In the genomic region with DNA sequence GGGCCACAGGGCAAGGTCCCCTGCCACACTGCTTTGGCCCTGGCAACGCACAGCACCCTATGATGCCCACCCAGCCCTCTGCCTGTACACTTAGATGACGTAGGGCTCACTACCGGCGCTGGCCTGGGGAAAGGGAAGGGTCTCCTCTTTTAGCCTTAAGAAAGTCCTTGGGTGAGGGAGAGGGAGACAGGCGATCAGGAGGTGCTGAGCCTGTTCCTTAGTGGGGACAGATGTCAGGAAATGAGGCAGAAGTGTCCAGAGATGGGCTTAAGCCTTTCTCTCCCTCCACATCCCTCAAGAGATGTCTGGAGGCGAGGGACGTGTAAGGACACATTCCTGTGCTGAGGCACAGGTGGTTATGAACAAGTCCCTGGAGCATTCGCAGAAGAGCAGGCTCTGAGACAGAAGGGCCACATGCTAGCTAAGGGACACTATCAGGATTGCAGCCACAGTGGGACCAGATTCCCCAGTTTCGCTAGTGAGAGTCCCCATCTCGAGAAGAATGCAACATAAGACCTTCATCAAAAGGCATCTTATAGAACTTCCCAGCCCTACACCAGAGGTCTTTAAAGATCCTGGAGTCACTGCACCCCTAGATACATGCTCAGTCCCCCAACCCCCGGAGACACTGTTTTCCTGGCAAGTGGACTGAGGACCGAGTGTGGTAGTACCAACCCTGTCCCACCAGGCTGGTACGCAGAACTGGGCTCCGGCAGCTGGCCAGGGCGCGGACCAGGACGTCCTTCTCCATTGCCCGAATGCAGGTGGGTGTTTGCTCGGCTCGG, we compare ENCODE assay signal across 9 mouse cellular contexts. TPM values are rescaled to one million over a fixed set of nuclear protein-coding genes. Genes with fewer than 3 reads are reported as not detected.
A peak's percentile ranks its signal among the peaks of the same experiment; 100 is the strongest.
DNase-seq lines count a peak whose midpoint lies in the region; ATAC-seq and TF ChIP-seq lines count a peak whose summit lies in the region.
"Had no signal": no experiment of that assay in that cellular context is flagged by ENCODE, and none has a peak within 500 bp of the region (broad histone marks: within the 10 kb centered on the region; RNA-seq: fewer than 3 reads in every experiment).

No protein-coding gene starts in this region.

- H3K36me3 ChIP-seq in heart, embryonic 15.5 days, result no peaks in the 10 kb centered on the region
- H3K36me3 ChIP-seq in embryonic facial prominence, embryonic 14.5 days (ENCODE audit: control insufficient read depth, insufficient read depth, low read length), result no peaks in the 10 kb centered on the region
- H3K36me3 ChIP-seq in intestine, postnatal 0 days (ENCODE audit: control insufficient read depth, insufficient read depth), result peaks cover 5% of the 10 kb centered on the region; the same call in 1 of the 2 replicates
- H3K36me3 ChIP-seq in neural tube, embryonic 12.5 days, result no peaks in the 10 kb centered on the region

- H3K27me3 ChIP-seq in heart, embryonic 15.5 days, result peaks cover 95% of the 10 kb centered on the region
- H3K27me3 ChIP-seq in embryonic facial prominence, embryonic 14.5 days (replicated peaks; ENCODE audit: control insufficient read depth, insufficient read depth, low read length), result peaks cover 37% of the 10 kb centered on the region
- H3K27me3 ChIP-seq in intestine, postnatal 0 days (replicated peaks; ENCODE audit: control insufficient read depth, insufficient read depth, low read length), result no peaks in the 10 kb centered on the region
- peaks cover 30% of the 10 kb centered on the region for H3K27me3 ChIP-seq in neural tube, embryonic 12.5 days (replicated peaks)

- H3K27ac ChIP-seq in heart, embryonic 15.5 days, result no peak overlapping the region
- no peak overlapping the region for H3K27ac ChIP-seq in embryonic facial prominence, embryonic 14.5 days (replicated peaks; ENCODE audit: low read depth, low read length)
- peak overlapping the region; percentile 93 for H3K27ac ChIP-seq in intestine, postnatal 0 days (ENCODE audit: low read depth, low read length)
- H3K27ac ChIP-seq in neural tube, embryonic 12.5 days, result no peak overlapping the region

- no peaks in the 10 kb centered on the region for H3K9me3 ChIP-seq in heart, embryonic 15.5 days (replicated peaks)
- no peaks in the 10 kb centered on the region for H3K9me3 ChIP-seq in embryonic facial prominence, embryonic 14.5 days (ENCODE audit: control insufficient read depth, low read length)
- H3K9me3 ChIP-seq in intestine, postnatal 0 days (ENCODE audit: control insufficient read depth), result no peaks in the 10 kb centered on the region
- H3K9me3 ChIP-seq in neural tube, embryonic 12.5 days, result no peaks in the 10 kb centered on the region

- ATAC-seq in heart, embryonic 15.5 days (replicated peaks; ENCODE audit: insufficient number of reproducible peaks, insufficient read depth, low FRiP score, low read depth), result no peak
- no peak for ATAC-seq in embryonic facial prominence, embryonic 14.5 days (ENCODE audit: low read depth)
- ATAC-seq in intestine, postnatal 0 days, result no peak
- 0 out of 2 replicates have a peak, but pooled peaks have one; percentile 2 for ATAC-seq in neural tube, embryonic 12.5 days (ENCODE audit: low FRiP score, low read depth)
- ATAC-seq: Patski had no signal

- DNase-seq in heart, adult 8-10 months (ENCODE audit: low spot score), result no peak
- peak; percentile 29 for DNase-seq in 416B (ENCODE audit: low read depth)
- DNase-seq in embryonic facial prominence, embryonic 14.5 days (ENCODE audit: low spot score), result no peak
- no peak for DNase-seq in frontal cortex, postnatal 36 days (ENCODE audit: low spot score in 2 of 2)
- no peak for DNase-seq in left cerebral cortex, postnatal 25 days (ENCODE audit: low spot score in 2 of 2)

- 36% methylated on average over 20 of the region's 20 CpGs for WGBS in heart, embryonic 15.5 days
- 37% methylated on average over 20 of the region's 20 CpGs for WGBS in embryonic facial prominence, embryonic 14.5 days
- 25% methylated on average over 20 of the region's 20 CpGs for WGBS in intestine, postnatal 0 days
- WGBS in neural tube, embryonic 12.5 days, result 39% methylated on average over 20 of the region's 20 CpGs

- H3K4me3 ChIP-seq in heart, embryonic 15.5 days, result peak overlapping the region; percentile 57
- peak overlapping the region; percentile 60 for H3K4me3 ChIP-seq in embryonic facial prominence, embryonic 14.5 days (ENCODE audit: low read depth, low read length)
- peak overlapping the region; percentile 66 for H3K4me3 ChIP-seq in intestine, postnatal 0 days (ENCODE audit: low read depth, low read length)
- peak overlapping the region; percentile 55 for H3K4me3 ChIP-seq in neural tube, embryonic 12.5 days

- H3K4me1 ChIP-seq in heart, embryonic 15.5 days (replicated peaks), result peaks cover 13% of the 10 kb centered on the region
- no peaks in the 10 kb centered on the region; the same call in 1 of the 2 replicates for H3K4me1 ChIP-seq in embryonic facial prominence, embryonic 14.5 days (ENCODE audit: control insufficient read depth, insufficient read depth, low read length)
- H3K4me1 ChIP-seq in intestine, postnatal 0 days (replicated peaks; ENCODE audit: control insufficient read depth, insufficient read depth, low read length), result 0 out of 2 replicates have a peak, but pooled peaks cover 3% of the 10 kb centered on the region
- H3K4me1 ChIP-seq in neural tube, embryonic 12.5 days, result peaks cover 8% of the 10 kb centered on the region

- peak overlapping the region; percentile 97 for H3K4me2 ChIP-seq in heart, embryonic 15.5 days
- H3K4me2 ChIP-seq in embryonic facial prominence, embryonic 14.5 days (ENCODE audit: low read depth, low read length), result peak overlapping the region; percentile 97
- H3K4me2 ChIP-seq in intestine, postnatal 0 days (replicated peaks; ENCODE audit: low read depth), result peak overlapping the region; percentile 89
- H3K4me2 ChIP-seq in neural tube, embryonic 12.5 days (replicated peaks), result peak overlapping the region; percentile 87

- peak overlapping the region; percentile 52 for H3K9ac ChIP-seq in heart, embryonic 15.5 days
- peak overlapping the region; percentile 61 for H3K9ac ChIP-seq in embryonic facial prominence, embryonic 14.5 days (ENCODE audit: low read depth, low read length)
- H3K9ac ChIP-seq in intestine, postnatal 0 days (ENCODE audit: low read depth, low read length), result peak overlapping the region; percentile 60
- peak overlapping the region; percentile 58 for H3K9ac ChIP-seq in neural tube, embryonic 12.5 days

- intact Hi-C loops in left cerebral cortex, postnatal 25 days (cut with DNase I), result loop anchor here (2.0 kb wide), 1 partner anchor 92 kb away; no protein-coding TSS in a partner anchor

- no peak for TF ChIP-seq CTCF in intestine, postnatal 0 days (IDR thresholded peaks at IDR 0.05; ENCODE audit: low read depth)

RNA-seq across cellular contexts. Expression of a gene that starts 1.3 kb away (rescaled TPM):
- polyA plus RNA-seq in heart, embryonic 15.5 days (2015; fragmentation: Nextera tagmentation; extraction: Ambion mirVana), result 0.87 and 6.5 TPM in 2 replicates
- under 1 TPM; 0.22 to 0.63 (median 0.46) TPM for total RNA-seq in heart, adult 8-10 months (2022)
- polyA plus RNA-seq in embryonic facial prominence, embryonic 14.5 days (2014; fragmentation: Nextera tagmentation; extraction: Ambion mirVana), result 4.0 and 5.0 TPM in 2 replicates
- polyA plus RNA-seq in intestine, postnatal 0 days (2015; fragmentation: Nextera tagmentation; extraction: Ambion mirVana), result 53.0 and 59.7 TPM in 2 replicates
- 12.6 and 18.8 TPM in 2 replicates for polyA plus RNA-seq in neural tube, embryonic 12.5 days (2016; fragmentation: Nextera tagmentation; extraction: Ambion mirVana)
- 10 to 100 TPM; 26.2 to 29.7 TPM for total RNA-seq in left cerebral cortex, postnatal 25 days (2021)

RNA-seq across cellular contexts. Expression of a gene that starts 49.3 kb away (rescaled TPM):
- polyA plus RNA-seq in heart, embryonic 15.5 days (2015; fragmentation: Nextera tagmentation; extraction: Ambion mirVana), result 0.55 and 1.1 TPM in 2 replicates
- 1 to 10 TPM in 3 of 4 experiments, under 1 TPM in 1; 0.92 to 1.8 (median 1.3) TPM for total RNA-seq in heart, adult 8-10 months (2022)
- polyA plus RNA-seq in embryonic facial prominence, embryonic 14.5 days (2014; fragmentation: Nextera tagmentation; extraction: Ambion mirVana), result 1.8 TPM in 2 replicates
- polyA plus RNA-seq in intestine, postnatal 0 days (2015; fragmentation: Nextera tagmentation; extraction: Ambion mirVana), result 5.1 and 5.2 TPM in 2 replicates
- polyA plus RNA-seq in neural tube, embryonic 12.5 days (2016; fragmentation: Nextera tagmentation; extraction: Ambion mirVana), result 0.97 and 1.5 TPM in 2 replicates
- 1 to 10 TPM; 2.6 to 3.3 TPM for total RNA-seq in left cerebral cortex, postnatal 25 days (2021)
